Comparison of ENCODE assay signal across 35 mouse cellular contexts in the genomic region with DNA sequence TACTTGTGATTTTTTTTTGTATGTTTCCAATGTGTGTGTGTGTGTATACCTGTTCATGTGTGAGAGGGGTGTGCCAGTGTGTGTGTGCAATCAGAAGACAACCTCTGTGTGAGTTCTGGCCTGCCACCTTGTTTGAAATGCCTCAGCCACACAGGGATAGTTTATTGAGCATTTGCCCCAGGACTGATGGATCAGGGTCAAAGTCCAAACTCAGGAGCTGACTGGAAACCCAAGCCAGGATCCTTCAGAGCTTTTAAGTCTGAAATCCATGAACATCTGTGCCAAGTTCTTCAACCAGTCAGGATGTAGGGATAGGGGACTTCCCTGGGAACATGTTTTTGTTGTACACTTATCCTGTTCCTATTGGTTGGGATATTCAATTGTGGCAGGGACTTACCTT. TPM values are rescaled to one million over a fixed set of nuclear protein-coding genes. Genes with fewer than 3 reads are reported as not detected.
DNase-seq lines count a peak whose midpoint lies in the region; ATAC-seq and TF ChIP-seq lines count a peak whose summit lies in the region.
"Had no signal": no experiment of that assay in that cellular context is flagged by ENCODE, and none has a peak within 500 bp of the region (broad histone marks: within the 10 kb centered on the region; RNA-seq: fewer than 3 reads in every experiment).

No protein-coding gene starts in this region.

- no peaks in the 10 kb centered on the region for H3K79me2 ChIP-seq in MEL (ENCODE audit: control insufficient read depth, insufficient read depth, low read length, poor library complexity)

- ATAC-seq in liver, embryonic 13.5 days (ENCODE audit: low read depth), result no peak
- ATAC-seq: hindbrain, postnatal 0 days; intestine, embryonic 15.5 days; midbrain, embryonic 15.5 days; Patski had no signal

- 0 out of 2 replicates have a peak overlapping the region, but pooled peaks have one; percentile 58 for H3K9ac ChIP-seq in MEL (ENCODE audit: control insufficient read depth, low read depth, low read length, poor library complexity, severe bottlenecking)
- H3K9ac ChIP-seq in liver, embryonic 13.5 days, result peak overlapping the region; percentile 41; the same call in 1 of the 2 replicates
- H3K9ac ChIP-seq: embryonic facial prominence, embryonic 12.5 days; hindbrain, embryonic 12.5 days; intestine, embryonic 15.5 days; limb, embryonic 13.5 days; lung, embryonic 14.5 days; midbrain, embryonic 15.5 days; neural tube, embryonic 15.5 days; stomach, embryonic 15.5 days had no signal

- H3K4me1 ChIP-seq in MEL (ENCODE audit: control insufficient read depth in 1 of 2, insufficient read depth in 2 of 2, low read length in 2 of 2), result peaks cover 14 to 42% of the 10 kb centered on the region in 2 experiments
- peaks cover 68% of the 10 kb centered on the region for H3K4me1 ChIP-seq in liver, embryonic 13.5 days (replicated peaks)
- H3K4me1 ChIP-seq: stomach, embryonic 15.5 days had no signal

- H3K27me3 ChIP-seq in MEL (ENCODE audit: control insufficient read depth in 1 of 2, insufficient read depth in 2 of 2, low read length in 2 of 2), result no peaks in the 10 kb centered on the region
- no peaks in the 10 kb centered on the region for H3K27me3 ChIP-seq in liver, embryonic 13.5 days
- H3K27me3 ChIP-seq: embryonic facial prominence, embryonic 12.5 days; hindbrain, embryonic 12.5 days; intestine, embryonic 15.5 days; midbrain, embryonic 15.5 days; neural tube, embryonic 15.5 days; Patski; stomach, embryonic 15.5 days had no signal

- H3K36me3 ChIP-seq in MEL (ENCODE audit: control insufficient read depth in 1 of 2, insufficient read depth in 2 of 2, low read length in 2 of 2), result peaks cover 0 to 31% of the 10 kb centered on the region in 2 experiments; a peak in 2 of 4 replicates
- no peaks in the 10 kb centered on the region for H3K36me3 ChIP-seq in liver, embryonic 13.5 days
- H3K36me3 ChIP-seq: embryonic facial prominence, embryonic 12.5 days; hindbrain, embryonic 12.5 days; intestine, embryonic 15.5 days; limb, embryonic 13.5 days; midbrain, embryonic 15.5 days; neural tube, embryonic 15.5 days; stomach, embryonic 15.5 days had no signal

- H3K27ac ChIP-seq in MEL (ENCODE audit: control insufficient read depth, low read depth, low read length), result no peak overlapping the region
- peak overlapping the region; percentile 80 for H3K27ac ChIP-seq in liver, embryonic 13.5 days
- H3K27ac ChIP-seq: embryonic facial prominence, embryonic 12.5 days; hindbrain, embryonic 12.5 days; hindbrain, postnatal 0 days; intestine, embryonic 15.5 days; layer of hippocampus, adult 2 months; limb, embryonic 13.5 days; midbrain, embryonic 15.5 days; neural tube, embryonic 15.5 days; stomach, embryonic 15.5 days had no signal

- TF ChIP-seq POLR2A in MEL (IDR thresholded peaks at IDR 0.05; ENCODE audit: control insufficient read depth in 1 of 2, insufficient read depth in 1 of 2, low read depth in 1 of 2, low read length in 2 of 2, poor library complexity in 1 of 2), result no peak

- peak; percentile 44 for DNase-seq in kidney, adult 9 months
- no peak for DNase-seq in kidney, postnatal 14 days
- DNase-seq in MEL (ENCODE audit: low read depth, low spot score), result no peak
- no peak for DNase-seq in liver, embryonic 13.5 days
- DNase-seq in cerebellum, adult 8-10 months, result no peak
- no peak for DNase-seq in gastrocnemius, adult 8-10 months (ENCODE audit: low spot score in 2 of 2)
- DNase-seq: adrenal gland, postnatal 10 days; B cell, adult 2 months; cerebellum, adult 11 months; cerebellum, adult 9-11 months; embryo, embryonic 11 days; gastrocnemius, postnatal 14 days; heart, adult 11 months; heart, postnatal 36 days; kidney, postnatal 25 days; lung, embryonic 14.5 days; lung, postnatal 14 days; right cerebral cortex, postnatal 25 days had no signal

- TF ChIP-seq RAD21 in MEL (IDR thresholded peaks at IDR 0.05; ENCODE audit: low read depth, low read length), result no peak

- no peak overlapping the region; a peak in 1 of 4 replicates for H3K4me3 ChIP-seq in MEL (ENCODE audit: control insufficient read depth in 1 of 2, insufficient read depth in 1 of 2, low read depth in 2 of 2, low read length in 2 of 2)
- H3K4me3 ChIP-seq in liver, embryonic 13.5 days (replicated peaks), result peak overlapping the region; percentile 52
- H3K4me3 ChIP-seq: embryonic facial prominence, embryonic 12.5 days; hindbrain, embryonic 12.5 days; intestine, embryonic 15.5 days; layer of hippocampus, adult 2 months; limb, embryonic 13.5 days; midbrain, embryonic 15.5 days; neural tube, embryonic 15.5 days; stomach, embryonic 15.5 days had no signal

- TF ChIP-seq CTCF in MEL (IDR thresholded peaks at IDR 0.05 in 2 of 3, conservative IDR thresholded peaks at IDR 0.05 in 1 of 3; ENCODE audit: control insufficient read depth in 1 of 3, insufficient read depth in 1 of 3, low read depth in 2 of 3, low read length in 3 of 3, poor library complexity in 1 of 3, severe bottlenecking in 1 of 3), result no peak

- no peak for TF ChIP-seq EP300 in MEL (IDR thresholded peaks at IDR 0.05; ENCODE audit: low read depth in 1 of 2, low read length in 2 of 2)

- peak overlapping the region; percentile 58 for H3K4me2 ChIP-seq in liver, embryonic 13.5 days
- H3K4me2 ChIP-seq: embryonic facial prominence, embryonic 12.5 days; heart, embryonic 11.5 days; hindbrain, embryonic 12.5 days; intestine, embryonic 15.5 days; limb, embryonic 13.5 days; lung, embryonic 14.5 days; midbrain, embryonic 15.5 days; neural tube, embryonic 15.5 days; stomach, embryonic 15.5 days had no signal

- no peaks in the 10 kb centered on the region for H3K9me3 ChIP-seq in MEL (replicated peaks; ENCODE audit: insufficient read depth, low read length)
- no peaks in the 10 kb centered on the region for H3K9me3 ChIP-seq in liver, embryonic 13.5 days (replicated peaks)
- H3K9me3 ChIP-seq: intestine, embryonic 15.5 days; midbrain, embryonic 15.5 days; neural tube, embryonic 15.5 days had no signal

TF ChIP-seq in MEL, 35 proteins besides CTCF, POLR2A, EP300 and RAD21:
- TF ChIP-seq TAL1 (IDR thresholded peaks at IDR 0.05; ENCODE audit: low read length) (no peak), KAT2A (conservative IDR thresholded peaks at IDR 0.05; ENCODE audit: low read depth, low read length) (no peak), ELF1 (IDR thresholded peaks at IDR 0.05; ENCODE audit: low read depth, low read length) (no peak), USF1 (IDR thresholded peaks at IDR 0.05; ENCODE audit: low read depth, low read length) (no peak), HCFC1 (IDR thresholded peaks at IDR 0.05; ENCODE audit: low read depth, low read length) (no peak), ZC3H11A (IDR thresholded peaks at IDR 0.05; ENCODE audit: low read depth, low read length) (no peak), GABPA (IDR thresholded peaks at IDR 0.05; ENCODE audit: low read depth, low read length) (no peak), TBP (IDR thresholded peaks at IDR 0.05; ENCODE audit: low read depth, low read length) (no peak), CHD2 (IDR thresholded peaks at IDR 0.05; ENCODE audit: low read length) (no peak), NELFE (IDR thresholded peaks at IDR 0.05; ENCODE audit: low read depth, low read length) (no peak)

RNA-seq across cellular contexts. Expression of a gene that starts 11.4 kb away (rescaled TPM):
- not detected in 2 replicates for total RNA-seq in MEL (2012; rRNA removed)
- polyA plus RNA-seq in MEL (2012; ENCODE audit: insufficient read depth in 1 of 2, insufficient read length in 2 of 2, low read depth in 1 of 2, low replicate concordance in 2 of 2, missing spikeins in 1 of 2), result not detected
- not detected in 2 replicates for polyA plus RNA-seq in liver, embryonic 13.5 days (2015; fragmentation: Nextera tagmentation; extraction: Ambion mirVana)
- not detected for total RNA-seq in gastrocnemius, adult 8-10 months (2022)
- total RNA-seq: adrenal gland, postnatal 10 days; ES-E14; gastrocnemius, postnatal 14 days; heart, postnatal 36 days; hindbrain, postnatal 0 days; layer of hippocampus, adult 2 months; layer of hippocampus, postnatal 25 days; left cerebral cortex, adult 8-10 months; left cerebral cortex, postnatal 36 days had no signal
- polyA plus RNA-seq: embryonic facial prominence, embryonic 12.5 days; forebrain, embryonic 11.5 days; heart, embryonic 11.5 days; heart, embryonic 16.5 days; hindbrain, embryonic 12.5 days; hindbrain, postnatal 0 days; intestine, embryonic 15.5 days; limb, embryonic 13.5 days; lung, embryonic 14.5 days; midbrain, embryonic 15.5 days; neural tube, embryonic 15.5 days; Patski; stomach, embryonic 15.5 days had no signal

RNA-seq across cellular contexts. Expression of a gene that starts 20.6 kb away (rescaled TPM):
- 52.7 and 60.9 TPM in 2 replicates for total RNA-seq in MEL (2012; rRNA removed)
- 10 to 100 TPM in 1 of 2 experiments, not detected in 1; 46.5 TPM for polyA plus RNA-seq in MEL (2012; ENCODE audit: insufficient read depth in 1 of 2, insufficient read length in 2 of 2, low read depth in 1 of 2, low replicate concordance in 2 of 2, missing spikeins in 1 of 2)
- 8.0 and 8.3 TPM in 2 replicates for polyA plus RNA-seq in liver, embryonic 13.5 days (2015; fragmentation: Nextera tagmentation; extraction: Ambion mirVana)
- 10 to 100 TPM; 37.2 to 49.4 (median 40.8) TPM for total RNA-seq in gastrocnemius, adult 8-10 months (2022)

RNA-seq across cellular contexts. Expression of a gene that starts 31.8 kb away (rescaled TPM):
- total RNA-seq in MEL (2012; rRNA removed), result 53.5 and 59.9 TPM in 2 replicates
- 10 to 100 TPM in 1 of 2 experiments, not detected in 1; 61.7 TPM for polyA plus RNA-seq in MEL (2012; ENCODE audit: insufficient read depth in 1 of 2, insufficient read length in 2 of 2, low read depth in 1 of 2, low replicate concordance in 2 of 2, missing spikeins in 1 of 2)
- 23.7 and 28.4 TPM in 2 replicates for polyA plus RNA-seq in liver, embryonic 13.5 days (2015; fragmentation: Nextera tagmentation; extraction: Ambion mirVana)
- total RNA-seq in gastrocnemius, adult 8-10 months (2022), result 1 to 10 TPM; 7.8 to 8.1 (median 8.0) TPM
